Mouse (Mus musculus) ZHBTc4 (cell line): ENCODE data around the gene Dennd1b.

Experiments
- DNase-seq: peaks from one replicate; pipeline ENCODE4 v3.0.0-alpha.2; 2011; ENCODE audit warnings: low read depth, low spot score

Dennd1b gene

GRCm38 (mm10) chr1:139079523-139079922 lies 116.3 kb downstream of the Dennd1b start:
- DNase-seq = no peak

GRCm38 (mm10) chr1:139080517-139081386 lies 117.5 kb downstream of the Dennd1b start:
- no peak for DNase-seq

GRCm38 (mm10) chr1:139083382-139083781 lies 120.1 kb downstream of the Dennd1b start:
- no peak for DNase-seq

GRCm38 (mm10) chr1:139087564-139087963 lies 124.3 kb downstream of the Dennd1b start:
- DNase-seq = no peak

DNA sequence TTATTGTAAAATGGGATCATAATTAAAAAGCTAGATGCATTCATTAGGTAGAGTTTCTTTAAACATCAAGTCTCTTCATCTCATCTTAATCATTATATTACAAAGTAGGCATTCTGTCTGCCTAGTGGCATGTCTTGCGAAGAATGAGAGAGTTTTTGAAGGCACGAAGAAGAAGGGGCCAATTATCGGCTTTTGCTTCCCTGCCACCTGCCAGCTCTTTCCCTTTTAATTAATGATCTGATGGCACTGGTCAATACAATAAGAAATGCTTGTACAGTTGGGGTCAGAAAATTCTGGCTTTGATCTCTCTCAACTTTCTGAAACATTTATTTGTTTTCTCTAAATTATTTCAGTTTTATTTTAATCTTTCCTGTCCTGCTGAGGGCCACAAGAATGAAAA lies 127.5 kb downstream of the Dennd1b start:
- DNase-seq = no peak

- no peak for DNase-seq
These were observed 128.5 kb downstream of the Dennd1b start for GRCm38 (mm10) chr1:139091701-139092100.

DNA sequence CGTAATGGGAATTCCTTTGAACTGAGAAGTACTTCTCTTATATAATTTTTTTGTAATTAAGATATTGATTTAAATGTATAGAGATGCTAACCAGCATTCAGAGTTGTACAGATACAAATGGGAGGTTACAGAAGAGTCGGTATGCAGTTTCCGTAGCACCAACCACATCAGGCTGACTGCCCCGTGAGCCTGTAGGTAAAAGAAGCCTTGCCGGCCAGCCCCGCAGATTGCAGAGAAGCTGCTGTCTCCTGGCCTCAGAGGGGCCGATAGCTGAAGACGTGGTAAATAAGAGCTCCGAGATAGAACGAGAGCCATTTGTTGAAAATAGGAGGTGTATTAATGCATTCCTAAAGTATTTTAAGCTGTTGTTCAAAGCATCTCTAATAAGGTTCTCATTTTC lies 128.9 kb downstream of the Dennd1b start:
- no peak for DNase-seq

GRCm38 (mm10) chr1:139092722-139093121 lies 129.5 kb downstream of the Dennd1b start:
- no peak for DNase-seq

DNA sequence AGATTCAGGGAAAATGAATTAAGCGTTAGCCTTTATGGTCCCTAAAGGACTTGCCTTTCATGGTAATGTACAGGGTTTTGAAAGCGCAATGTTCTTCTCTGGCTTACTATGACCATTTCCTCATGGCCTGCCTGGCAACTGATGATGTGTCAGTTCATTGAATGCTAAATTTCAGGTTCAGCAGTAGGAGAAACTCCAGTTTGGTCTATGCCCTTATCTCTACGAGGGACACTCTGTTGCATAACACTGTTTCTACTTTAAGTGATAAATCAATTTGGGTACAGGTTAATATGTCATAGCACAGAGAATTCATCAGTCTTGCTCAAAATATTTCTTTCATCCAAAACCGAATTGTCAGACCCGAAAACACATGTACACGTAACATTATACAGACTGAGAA lies 133.1 kb downstream of the Dennd1b start:
- no peak for DNase-seq

DNA sequence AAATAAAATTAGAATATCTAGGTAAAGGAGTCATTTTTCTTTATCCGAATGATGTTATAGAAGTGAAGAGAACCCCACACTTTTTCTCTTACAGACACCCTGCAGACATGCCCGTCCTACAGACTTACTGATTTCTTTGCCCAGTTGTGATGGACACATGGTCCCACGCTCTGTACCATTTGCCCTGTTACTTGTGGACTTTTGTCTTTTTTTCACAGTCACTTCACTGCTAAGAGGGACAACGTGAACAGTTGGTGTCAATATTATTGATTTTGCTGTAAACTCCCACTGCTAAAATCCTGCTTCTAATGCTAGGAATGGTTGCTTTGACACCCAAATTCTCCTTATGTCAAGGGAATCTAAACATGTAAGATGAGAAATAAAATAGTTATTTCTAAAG lies 134.9 kb downstream of the Dennd1b start:
- DNase-seq = no peak

- no peak for DNase-seq
These were observed 138.5 kb downstream of the Dennd1b start for GRCm38 (mm10) chr1:139101725-139102124.

DNA sequence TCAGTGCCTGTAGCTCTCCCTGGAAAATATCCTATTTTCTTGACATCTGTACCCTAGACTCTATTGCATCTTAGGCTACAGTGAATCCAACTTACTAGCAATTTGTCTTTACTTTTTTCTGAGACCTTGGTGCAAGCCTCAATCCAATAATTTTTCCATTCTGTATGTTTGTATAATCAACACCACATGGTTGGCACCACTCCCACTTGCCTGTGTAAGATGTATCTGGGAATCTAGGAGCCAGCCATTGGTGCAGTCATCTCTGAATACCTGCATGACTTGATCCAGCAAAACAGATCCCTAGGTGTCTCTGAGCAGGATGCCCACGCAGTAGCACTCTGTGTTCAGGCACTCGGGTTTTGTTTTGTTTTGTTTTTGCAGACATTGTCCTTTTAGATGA lies 145.0 kb downstream of the Dennd1b start:
- no peak for DNase-seq

DNA sequence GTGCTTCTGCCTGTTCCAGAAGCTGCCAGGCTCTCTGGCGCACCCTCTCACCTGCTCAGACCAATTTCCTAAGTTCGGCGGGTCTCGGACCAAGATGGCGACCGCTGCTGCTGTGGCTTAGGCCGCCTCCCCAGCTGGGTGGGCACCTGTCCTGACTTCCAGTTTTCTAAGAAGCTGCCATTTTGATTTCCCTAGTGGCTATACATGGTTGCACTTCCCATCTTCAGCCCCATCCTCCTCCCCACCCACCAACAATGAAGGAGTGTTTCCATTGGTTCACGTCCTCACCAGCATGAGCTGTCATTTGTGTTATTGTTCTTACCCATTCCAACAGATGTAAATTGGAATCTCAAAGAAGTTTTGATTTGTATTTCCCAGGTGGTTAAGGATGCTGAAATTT lies 159.4 kb downstream of the Dennd1b start:
- peak; percentile 77 for DNase-seq

- no peak for DNase-seq
These were observed 176.4 kb downstream of the Dennd1b start for GRCm38 (mm10) chr1:139139644-139140043.

- no peak for DNase-seq
These were observed 182.3 kb downstream of the Dennd1b start for GRCm38 (mm10) chr1:139145516-139145915.

DNA sequence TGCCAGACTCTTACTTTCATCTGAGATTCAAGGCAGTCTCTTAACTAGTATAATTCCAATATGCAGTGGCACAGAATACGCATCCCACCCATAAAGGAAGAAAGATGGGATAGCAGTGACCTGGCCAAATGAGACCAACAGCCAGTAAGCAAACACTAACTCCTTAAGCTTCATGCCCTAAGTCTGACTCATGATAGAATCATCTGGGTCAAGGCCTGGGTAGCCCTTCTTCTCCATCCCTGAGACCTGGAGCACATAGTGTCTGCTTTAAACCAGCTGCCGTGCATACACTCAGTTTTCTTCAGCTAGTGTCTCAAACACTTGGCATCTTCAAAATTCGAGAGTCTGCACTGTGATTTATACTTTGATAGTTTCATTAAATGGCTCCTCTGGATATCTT lies 183.1 kb downstream of the Dennd1b start:
- no peak for DNase-seq

DNA sequence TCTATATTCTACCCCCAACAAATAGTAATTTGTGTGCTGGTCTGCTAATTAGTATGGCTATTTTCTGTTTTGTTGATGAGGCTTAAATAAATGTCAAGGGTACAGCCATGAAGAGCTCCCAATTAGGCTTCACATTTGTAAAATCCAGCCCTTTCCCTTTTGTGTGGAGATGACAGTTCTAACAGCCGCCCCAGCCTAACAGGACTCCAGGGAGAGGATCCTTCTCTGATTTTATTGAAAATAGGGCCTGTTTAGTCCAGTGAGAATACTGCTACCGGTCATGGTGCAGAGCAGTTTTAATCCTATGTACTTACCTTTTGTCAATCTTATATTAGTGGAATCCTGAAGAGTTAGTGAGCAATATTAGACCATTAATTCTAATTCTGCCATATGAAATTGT lies 189.8 kb downstream of the Dennd1b start:
- DNase-seq = no peak

DNA sequence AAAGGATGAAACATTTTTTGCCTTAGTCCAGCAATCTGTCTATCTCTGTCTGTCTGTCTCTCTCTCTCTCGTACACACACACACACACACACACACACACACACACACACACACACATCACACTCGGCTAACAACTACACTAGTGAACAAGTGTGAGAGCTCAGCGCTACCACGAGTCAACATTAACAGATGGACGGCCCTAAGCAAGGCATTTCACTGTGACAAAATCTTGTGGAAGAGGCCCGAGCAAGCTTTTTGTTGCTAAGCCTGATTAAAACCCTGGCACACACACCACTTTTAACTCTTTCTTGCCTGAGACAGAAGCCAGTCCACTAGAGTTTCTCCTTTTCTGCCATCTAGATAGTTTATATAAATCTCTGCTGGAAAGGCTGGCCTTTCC lies 190.3 kb downstream of the Dennd1b start:
- no peak for DNase-seq

GRCm38 (mm10) chr1:139156397-139156796 lies 193.2 kb downstream of the Dennd1b start:
- DNase-seq = peak; percentile 49

- peak; percentile 77 for DNase-seq
These were observed 198.4 kb downstream of the Dennd1b start for GRCm38 (mm10) chr1:139161619-139162018.

DNA sequence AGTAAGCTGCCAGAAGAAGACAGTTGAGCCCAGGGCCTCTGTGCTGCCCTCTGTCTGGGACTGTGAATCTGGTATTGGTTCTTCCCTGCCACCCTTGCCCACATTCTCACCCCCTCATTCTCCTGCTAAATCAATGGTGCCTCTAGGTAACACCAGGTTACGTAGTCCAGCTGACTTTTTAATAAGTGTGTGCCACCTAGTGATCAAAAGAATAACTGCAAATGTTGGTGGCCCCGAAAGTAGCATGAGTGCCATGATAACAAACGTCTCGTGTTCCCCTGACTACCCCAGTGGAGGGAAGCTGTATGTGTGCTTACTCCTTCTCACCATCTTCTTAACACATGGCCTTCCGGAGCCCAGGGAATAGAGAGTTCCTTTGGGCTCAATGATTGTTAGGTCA lies 199.6 kb downstream of the Dennd1b start:
- DNase-seq = peak; percentile 70

- no peak for DNase-seq
These were observed 211.0 kb downstream of the Dennd1b start for GRCm38 (mm10) chr1:139174058-139174832.

- DNase-seq = no peak
These were observed 216.5 kb downstream of the Dennd1b start for GRCm38 (mm10) chr1:139179707-139180106.
